Mouse (Mus musculus) ES-E14 (cell line): ENCODE measurements at regions not wholly inside any gene's neighbourhood (a gene's known extent, or its start where the extent isn't known, plus 50 kb on each side); places are given as distances from the start of the nearest gene placed in this dataset.

Experiments used
- DNase-seq: peaks from one replicate; pipeline ENCODE4 v3.0.0-alpha.2; 2013; ENCODE audit warnings: low read depth, low spot score
- H3K27ac ChIP-seq: 2 replicates; pipeline ENCODE4 v1.5.1; 2012; ENCODE audit warnings: low read depth, mild to moderate bottlenecking, low read length, moderate library complexity, mixed read lengths; ENCODE audit not compliant: poor library complexity, insufficient read depth, severe bottlenecking
- H3K36me3 ChIP-seq: 2 replicates; pipeline ENCODE4 v1.6.1; 2012; ENCODE audit warnings: mild to moderate bottlenecking, low read length, moderate library complexity, mixed read lengths; ENCODE audit not compliant: control insufficient read depth, poor library complexity, insufficient read depth, severe bottlenecking
- H3K4me1 ChIP-seq, 2 experiments: fragments of 150-350 bp in 1 of 2; sonication (generic) in 1 of 2; 2 replicates each; pipeline ENCODE4 v1.6.1; 2012; ENCODE audit warnings: low read length in 2 of 2, mild to moderate bottlenecking in 1 of 2, mixed read lengths in 1 of 2; ENCODE audit not compliant: control insufficient read depth in 2 of 2, insufficient read depth in 2 of 2, poor library complexity in 1 of 2
- H3K4me3 ChIP-seq, 2 experiments: fragments of 150-350 bp in 1 of 2; sonication (generic) in 1 of 2; 2 replicates each; pipeline ENCODE4 v1.5.1; 2012; ENCODE audit warnings: low read length in 2 of 2, low read depth in 1 of 2, mild to moderate bottlenecking in 1 of 2, mixed read lengths in 1 of 2; ENCODE audit not compliant: insufficient read depth in 1 of 2, poor library complexity in 1 of 2, severe bottlenecking in 1 of 2
- H3K9ac ChIP-seq: 2 replicates; pipeline ENCODE4 v1.6.1; 2012; ENCODE audit warnings: low read depth, mild to moderate bottlenecking, low read length, mixed read lengths; ENCODE audit not compliant: poor library complexity, insufficient read depth, severe bottlenecking
- H3K9me3 ChIP-seq: fragments of 150-350 bp; sonication (generic); 2 replicates; pipeline ENCODE4 v1.6.1; 2012; ENCODE audit warnings: low read depth, mild to moderate bottlenecking, low read length; ENCODE audit not compliant: control insufficient read depth, insufficient read depth
- CHD2 ChIP-seq: IDR thresholded peaks from 2 replicates; pipeline ENCODE4 v1.6.1; 2014; ENCODE audit warnings: mild to moderate bottlenecking, low read depth, low read length, inconsistent platforms
- HCFC1 ChIP-seq: IDR thresholded peaks from 2 replicates; pipeline ENCODE4 v1.6.1; 2012; ENCODE audit warnings: low read length, inconsistent platforms, borderline replicate concordance; ENCODE audit not compliant: insufficient read depth
- MAFK ChIP-seq: IDR thresholded peaks from 2 replicates; pipeline ENCODE4 v1.6.1; 2014; ENCODE audit warnings: mild to moderate bottlenecking, low read depth, low read length, inconsistent platforms; ENCODE audit not compliant: insufficient read depth
- ZC3H11A ChIP-seq: IDR thresholded peaks from 2 replicates; pipeline ENCODE4 v1.6.1; 2012; ENCODE audit warnings: low read depth, mild to moderate bottlenecking, inconsistent platforms, low read length, borderline replicate concordance
- ZNF384 ChIP-seq: IDR thresholded peaks from 2 replicates; pipeline ENCODE4 v1.6.1; 2012; ENCODE audit warnings: low read depth, low read length, inconsistent platforms
- in situ Hi-C, 2 experiments: fragments of 600-800 bp; cut with MboI; formaldehyde crosslinking; loops; one replicate each; pipeline ENCODE4 v1.15.1; 2025; ENCODE audit warnings: low sequenced_read_pairs in 2 of 2, inconsistent platforms in 1 of 2; ENCODE audit not compliant: unreplicated experiment in 2 of 2

DNA sequence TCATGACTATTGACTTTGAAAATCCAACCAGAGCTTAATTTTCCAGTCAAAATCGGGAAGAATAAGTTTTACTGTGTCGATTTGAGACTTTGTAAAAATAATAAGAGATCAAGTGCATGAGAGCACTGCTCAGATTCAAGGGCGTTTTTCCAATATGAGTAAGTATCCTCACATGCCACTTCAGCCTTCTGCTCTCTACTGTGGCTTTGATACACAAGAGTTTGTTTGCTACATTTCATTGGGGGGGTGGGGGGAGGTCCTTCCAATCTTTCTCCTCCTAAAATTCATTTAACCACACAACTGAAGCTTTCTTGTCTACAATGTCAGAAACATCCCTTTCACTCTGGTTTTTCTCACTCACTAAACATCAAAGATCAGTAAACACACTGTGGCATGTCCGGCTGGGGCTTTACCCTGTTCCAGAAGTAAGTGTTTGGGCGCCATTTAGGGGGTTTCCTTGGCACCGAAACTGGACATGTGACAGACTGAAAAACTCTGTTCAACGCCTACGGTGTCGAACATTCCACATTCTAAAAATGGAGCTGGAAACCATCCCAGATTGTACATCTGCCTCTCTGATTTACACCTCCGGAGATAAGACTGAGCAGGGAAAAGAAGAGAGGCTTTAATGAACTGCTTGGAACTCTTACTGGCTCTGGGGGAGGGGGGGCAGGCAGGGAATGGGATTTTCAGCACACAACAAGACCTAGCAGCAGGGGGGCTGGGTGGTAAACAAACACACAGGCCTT lies 270.4 kb upstream of the Kcnh7 start:
- TF ChIP-seq CHD2: no peak
- no peak for TF ChIP-seq ZC3H11A
- TF ChIP-seq MAFK: no peak
- TF ChIP-seq ZNF384: no peak
- no peak for TF ChIP-seq HCFC1
- H3K9ac ChIP-seq: no peak overlapping the region
- in situ Hi-C loops: no loop called here
- DNase-seq: no peak
- H3K4me1 ChIP-seq: no peaks in the 10 kb centered on the region
- H3K36me3 ChIP-seq: no peaks in the 10 kb centered on the region
- no peak overlapping the region for H3K4me3 ChIP-seq
- no peaks in the 10 kb centered on the region for H3K9me3 ChIP-seq
- H3K27ac ChIP-seq: no peak overlapping the region

GRCm38 (mm10) chr2:63452891-63453290 lies 268.8 kb upstream of the Kcnh7 start:
- no peak for TF ChIP-seq CHD2
- no peak for TF ChIP-seq ZNF384
- no peak for TF ChIP-seq MAFK
- no peak for TF ChIP-seq ZC3H11A
- no peak for TF ChIP-seq HCFC1
- no peak for DNase-seq
- H3K4me1 ChIP-seq: no peaks in the 10 kb centered on the region
- no peak overlapping the region for H3K4me3 ChIP-seq
- H3K9ac ChIP-seq: no peak overlapping the region
- no peaks in the 10 kb centered on the region for H3K9me3 ChIP-seq
- in situ Hi-C loops: no loop called here
- H3K27ac ChIP-seq: no peak overlapping the region
- no peaks in the 10 kb centered on the region for H3K36me3 ChIP-seq

DNA sequence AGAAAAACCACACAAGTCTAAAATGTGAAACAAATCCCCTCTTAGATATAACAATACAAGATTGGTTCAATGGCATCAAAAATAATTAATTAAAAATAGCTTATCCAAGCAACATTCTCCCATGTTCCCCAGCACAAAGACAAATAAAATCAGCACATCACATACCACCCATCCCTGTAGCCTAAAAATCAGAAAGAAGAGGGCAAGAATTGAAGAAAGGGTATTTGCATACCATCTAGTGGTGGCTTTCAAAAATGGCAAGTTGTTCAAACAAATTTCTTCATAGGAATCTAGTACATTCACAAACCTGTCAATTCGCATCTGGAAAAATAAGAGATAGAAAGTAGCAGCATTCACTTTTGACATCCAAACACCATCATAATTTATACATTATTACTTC lies 268.1 kb upstream of the Kcnh7 start:
- TF ChIP-seq ZNF384: no peak
- TF ChIP-seq HCFC1: no peak
- TF ChIP-seq MAFK: no peak
- Histone ChIP-seq H3K36me3 (no peaks in the 10 kb centered on the region), H3K27ac (no peak overlapping the region), H3K4me3 (no peak overlapping the region), H3K4me1 (no peaks in the 10 kb centered on the region), H3K9me3 (no peaks in the 10 kb centered on the region), H3K9ac (no peak overlapping the region)
- DNase-seq: no peak
- in situ Hi-C loops: no loop called here

- Histone ChIP-seq H3K4me1 (no peaks in the 10 kb centered on the region), H3K9ac (no peak overlapping the region), H3K36me3 (no peaks in the 10 kb centered on the region), H3K27ac (no peak overlapping the region), H3K4me3 (no peak overlapping the region), H3K9me3 (no peaks in the 10 kb centered on the region)
- TF ChIP-seq ZNF384: no peak
- DNase-seq: no peak
- in situ Hi-C loops: no loop called here
Measured at GRCm38 (mm10) chr2:63434327-63434726, 250.2 kb upstream of the Kcnh7 start.

GRCm38 (mm10) chr2:63405405-63405804 lies 221.3 kb upstream of the Kcnh7 start:
- Histone ChIP-seq H3K9me3 (no peaks in the 10 kb centered on the region), H3K4me1 (no peaks in the 10 kb centered on the region), H3K36me3 (no peaks in the 10 kb centered on the region), H3K9ac (no peak overlapping the region), H3K27ac (no peak overlapping the region), H3K4me3 (no peak overlapping the region)
- in situ Hi-C loops: no loop called here
- DNase-seq: no peak
- no peak for TF ChIP-seq ZC3H11A
- no peak for TF ChIP-seq MAFK
- TF ChIP-seq CHD2: no peak
